Mouse (Mus musculus): Measurements from ENCODE around the gene Slc29a2. TPM values are rescaled to one million over a fixed set of nuclear protein-coding genes. Genes with fewer than 3 reads are reported as not detected.

Gene Slc29a2
- 2.5 and 3.8 TPM in 2 replicates for polyA plus RNA-seq (2012; rRNA removed)
- 0.76 and 0.96 TPM in 2 replicates for polyA plus RNA-seq (2014; fragmentation: Nextera tagmentation; extraction: Ambion mirVana)

DNA sequence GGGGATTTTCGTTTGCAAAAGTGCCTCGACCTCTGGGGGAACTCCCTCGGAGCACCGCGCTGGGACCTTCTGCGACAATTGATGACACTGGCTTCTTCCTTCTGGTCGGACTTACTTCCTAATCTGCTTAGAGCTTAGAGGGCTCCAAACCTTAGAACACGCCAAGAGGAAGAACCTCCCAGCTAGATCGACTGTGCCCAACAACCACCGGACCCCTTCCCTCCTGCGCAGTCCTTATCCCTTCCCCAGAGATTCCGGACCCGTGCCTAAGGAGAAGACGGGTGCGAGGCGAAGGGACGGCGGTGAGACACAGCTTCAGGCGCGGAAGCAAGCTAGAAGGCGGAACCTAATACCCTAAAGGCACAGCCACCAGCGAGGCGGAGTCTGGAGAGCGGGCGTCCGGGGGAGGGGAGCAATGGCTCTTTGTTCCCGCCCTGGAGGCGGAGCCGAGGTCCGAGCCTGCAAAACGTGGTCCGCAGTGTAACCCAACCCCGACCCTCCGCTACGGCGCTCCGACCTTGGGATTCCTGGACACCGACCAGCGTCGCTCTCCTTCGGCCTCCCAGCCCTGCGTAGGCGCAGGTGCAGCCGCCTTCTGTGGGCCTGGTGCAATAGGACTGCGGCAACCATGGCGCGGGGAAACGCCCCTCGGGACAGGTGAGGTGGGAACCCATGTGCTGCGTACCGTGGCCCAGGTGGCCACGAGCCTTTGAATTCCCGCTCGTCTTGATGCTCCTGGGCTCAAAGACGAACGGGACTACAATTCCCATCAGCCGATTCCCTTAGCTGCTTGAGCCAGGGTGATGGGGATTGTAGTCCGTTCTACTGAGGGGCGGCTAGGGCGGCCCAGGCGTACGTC lies at the start of gene Slc29a2:
TSS of gene Slc29a2 (plus strand) at position 240 of the 859 bp plus-strand sequence.
- peaks cover 0 to 3% of the 10 kb centered on the region in 2 experiments; a peak in 1 of 4 replicates for H3K4me1 ChIP-seq (replicated peaks; ENCODE audit: control insufficient read depth in 2 of 2, insufficient read depth in 2 of 2, low read length in 1 of 2)
- H3K9ac ChIP-seq (replicated peaks) = peak within 1 kb of the TSS; percentile 58
- peak; percentile 88 for ATAC-seq (ENCODE audit: insufficient read depth)
- TF ChIP-seq CTCF (IDR thresholded peaks at IDR 0.05; ENCODE audit: low read depth) (no peak), EP300 (IDR thresholded peaks at IDR 0.05; ENCODE audit: low read depth) (no peak)
- under 1% methylated on average over 62 of the region's 62 CpGs for WGBS (ENCODE audit: insufficient replicate concordance)
- no peaks in the 10 kb centered on the region for H3K27me3 ChIP-seq (ENCODE audit: control insufficient read depth, insufficient read depth, low read length)
- no peaks in the 10 kb centered on the region for H3K9me3 ChIP-seq (ENCODE audit: control insufficient read depth, low read length)
- H3K27ac ChIP-seq = no peak within 1 kb of the TSS; the same call in 1 of the 2 replicates
- H3K4me3 ChIP-seq (ENCODE audit: insufficient read depth in 1 of 2, low read depth in 2 of 2, low read length in 2 of 2) = peak within 1 kb of the TSS; percentile 59 to 72
- DNase-seq (ENCODE audit: low read depth in 3 of 3, low spot score in 3 of 3) = peak; percentile 68 to 70 (median 70)
- H3K36me3 ChIP-seq (replicated peaks; ENCODE audit: control insufficient read depth, insufficient read depth, low read depth) = no peaks in the 10 kb centered on the region
- H3K4me2 ChIP-seq (ENCODE audit: low read depth) = peak within 1 kb of the TSS; percentile 96

DNA sequence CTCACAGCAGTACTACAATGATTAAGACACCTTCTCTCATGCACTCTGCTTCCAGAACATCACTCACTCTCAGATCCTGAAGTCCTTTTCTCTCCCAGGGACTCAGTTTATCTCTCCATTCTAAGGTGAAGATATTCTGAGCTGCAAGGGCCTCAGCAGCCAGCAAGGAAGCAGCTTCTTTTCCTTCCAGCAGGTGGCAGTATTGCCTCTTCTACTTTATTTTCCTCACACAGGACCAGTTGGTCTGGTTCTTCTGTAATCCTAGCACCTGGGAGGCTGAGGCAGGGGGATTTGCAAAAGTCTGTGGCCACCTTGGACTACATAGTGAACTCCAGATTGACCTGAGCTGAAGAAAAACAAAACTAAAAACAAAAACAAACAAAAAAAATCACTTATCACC lies 41.9 kb upstream of the Slc29a2 start:
- H3K9me3 ChIP-seq (ENCODE audit: control insufficient read depth, low read length) = no peaks in the 10 kb centered on the region
- ATAC-seq (ENCODE audit: insufficient read depth) = no peak
- H3K9ac ChIP-seq (replicated peaks) = no peak overlapping the region
- H3K4me1 ChIP-seq (replicated peaks; ENCODE audit: control insufficient read depth in 2 of 2, insufficient read depth in 2 of 2, low read length in 1 of 2) = no peaks in the 10 kb centered on the region
- peaks cover 6% of the 10 kb centered on the region; the same call in 1 of the 2 replicates for H3K27me3 ChIP-seq (ENCODE audit: control insufficient read depth, insufficient read depth, low read length)
- peak in 1 of 3 experiments; percentile 42 for DNase-seq (ENCODE audit: low read depth in 3 of 3, low spot score in 3 of 3)
- H3K4me3 ChIP-seq (ENCODE audit: insufficient read depth in 1 of 2, low read depth in 2 of 2, low read length in 2 of 2) = no peak overlapping the region
- H3K27ac ChIP-seq = no peak overlapping the region
- TF ChIP-seq EP300 (IDR thresholded peaks at IDR 0.05; ENCODE audit: low read depth) = no peak
- TF ChIP-seq CTCF (IDR thresholded peaks at IDR 0.05; ENCODE audit: low read depth) = peak; percentile 77
- H3K4me2 ChIP-seq (ENCODE audit: low read depth) = no peak overlapping the region
- no peaks in the 10 kb centered on the region for H3K36me3 ChIP-seq (replicated peaks; ENCODE audit: control insufficient read depth, insufficient read depth, low read depth)

DNA sequence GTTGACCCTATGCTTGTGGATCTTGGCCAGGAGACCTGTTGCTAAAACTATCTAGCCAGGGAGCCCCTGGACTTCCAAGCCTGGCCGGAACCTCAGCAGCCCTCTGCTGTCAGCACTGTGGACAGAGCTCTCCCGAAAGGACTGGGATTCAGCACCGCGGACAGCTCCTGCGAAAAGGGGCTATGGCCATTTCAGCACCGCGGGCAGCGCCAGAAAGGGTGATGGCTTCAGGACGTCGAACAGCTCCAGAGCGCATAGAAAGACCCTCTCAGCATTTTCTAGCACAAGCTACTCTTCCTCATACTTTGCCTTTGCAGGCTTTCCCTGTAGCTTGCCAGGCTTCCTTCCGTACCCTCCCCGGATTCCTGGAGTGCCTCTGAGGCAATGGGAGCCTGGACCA lies 34.6 kb upstream of the Slc29a2 start:
- Histone ChIP-seq H3K9ac (replicated peaks) (no peak overlapping the region), H3K27me3 (ENCODE audit: control insufficient read depth, insufficient read depth, low read length) (peaks cover 33% of the 10 kb centered on the region), H3K4me1 (replicated peaks; ENCODE audit: control insufficient read depth in 2 of 2, insufficient read depth in 2 of 2, low read length in 1 of 2) (no peaks in the 10 kb centered on the region), H3K27ac (no peak overlapping the region), H3K9me3 (ENCODE audit: control insufficient read depth, low read length) (no peaks in the 10 kb centered on the region), H3K4me2 (ENCODE audit: low read depth) (no peak overlapping the region), H3K36me3 (replicated peaks; ENCODE audit: control insufficient read depth, insufficient read depth, low read depth) (no peaks in the 10 kb centered on the region), H3K4me3 (ENCODE audit: insufficient read depth in 1 of 2, low read depth in 2 of 2, low read length in 2 of 2) (no peak overlapping the region)
- no peak for ATAC-seq (ENCODE audit: insufficient read depth)
- WGBS (ENCODE audit: insufficient replicate concordance) = 6% methylated on average over 13 of the region's 13 CpGs
- DNase-seq (ENCODE audit: low read depth in 3 of 3, low spot score in 3 of 3) = peak; percentile 56 to 64 (median 60)
- TF ChIP-seq CTCF (IDR thresholded peaks at IDR 0.05; ENCODE audit: low read depth) (peak; percentile 22; the same call in 1 of the 2 replicates), EP300 (IDR thresholded peaks at IDR 0.05; ENCODE audit: low read depth) (no peak)

DNA sequence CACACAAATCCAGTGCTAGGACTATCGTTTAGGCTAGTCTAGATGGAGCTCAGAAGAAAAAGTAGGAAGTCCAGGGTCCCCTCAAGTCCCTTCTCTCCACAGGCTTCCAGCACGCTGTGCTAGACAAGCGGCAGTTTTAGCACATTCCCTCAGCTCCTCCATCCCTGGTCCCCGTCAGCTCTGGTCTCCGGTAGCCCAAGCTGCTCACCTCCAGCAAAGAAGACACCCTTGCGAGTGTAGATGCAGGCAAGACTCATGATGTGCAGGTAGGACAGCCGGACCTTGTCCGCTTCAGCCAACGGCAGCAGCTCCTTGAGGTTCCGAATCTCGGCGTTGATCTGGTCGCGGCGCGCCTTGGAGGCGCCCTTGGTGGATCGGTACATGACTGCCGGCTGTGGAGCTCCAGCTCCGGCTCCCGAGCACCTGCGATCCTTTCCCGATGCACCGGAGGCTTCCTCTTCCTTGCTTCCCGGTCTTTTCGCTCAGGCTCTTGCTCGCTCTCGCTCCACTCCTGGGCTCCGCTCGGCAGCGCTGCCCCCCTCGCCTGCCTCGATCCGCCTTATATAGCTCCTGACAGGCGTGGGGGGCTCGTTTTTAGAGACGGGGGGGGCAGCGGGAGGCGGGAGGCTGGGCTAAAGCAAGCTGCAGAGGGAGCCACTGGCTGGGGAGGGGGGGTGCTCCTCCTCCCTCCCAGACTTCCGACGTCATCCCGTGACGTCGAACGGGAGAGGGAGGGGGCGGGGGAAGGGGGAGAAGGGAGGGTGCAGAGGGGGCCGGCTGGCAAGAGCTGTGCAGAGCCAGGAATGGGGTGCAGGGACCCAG lies 34.0 kb upstream of the Slc29a2 start:
- 21% methylated on average over 47 of the region's 47 CpGs for WGBS (ENCODE audit: insufficient replicate concordance)
- Histone ChIP-seq H3K27ac (no peak overlapping the region), H3K9me3 (ENCODE audit: control insufficient read depth, low read length) (no peaks in the 10 kb centered on the region), H3K4me2 (ENCODE audit: low read depth) (no peak overlapping the region), H3K9ac (replicated peaks) (no peak overlapping the region), H3K27me3 (ENCODE audit: control insufficient read depth, insufficient read depth, low read length) (peaks cover 30% of the 10 kb centered on the region), H3K36me3 (replicated peaks; ENCODE audit: control insufficient read depth, insufficient read depth, low read depth) (no peaks in the 10 kb centered on the region), H3K4me1 (replicated peaks; ENCODE audit: control insufficient read depth in 2 of 2, insufficient read depth in 2 of 2, low read length in 1 of 2) (no peaks in the 10 kb centered on the region), H3K4me3 (ENCODE audit: insufficient read depth in 1 of 2, low read depth in 2 of 2, low read length in 2 of 2) (no peak overlapping the region)
- TF ChIP-seq EP300 (IDR thresholded peaks at IDR 0.05; ENCODE audit: low read depth) (no peak), CTCF (IDR thresholded peaks at IDR 0.05; ENCODE audit: low read depth) (no peak)
- no peak for DNase-seq (ENCODE audit: low read depth in 3 of 3, low spot score in 3 of 3)
- ATAC-seq (ENCODE audit: insufficient read depth) = no peak

DNA sequence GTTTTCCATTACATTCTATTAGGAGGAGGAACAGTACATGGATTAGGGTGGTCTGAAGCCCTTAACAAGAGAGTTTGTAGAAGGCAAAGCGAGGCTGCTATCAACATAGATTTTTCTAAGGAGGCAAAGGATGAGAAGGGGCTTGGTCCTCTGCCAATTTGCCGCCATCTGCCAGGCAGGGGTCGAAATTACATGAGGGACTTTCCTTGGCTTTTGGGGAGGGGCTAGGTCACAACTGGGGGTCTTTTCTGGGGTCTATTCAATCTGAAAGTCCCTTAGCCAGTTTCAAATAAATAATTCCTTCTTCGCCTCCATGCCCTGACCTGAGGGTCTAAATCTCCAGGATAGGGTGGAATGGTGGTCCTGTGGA lies 33.4 kb upstream of the Slc29a2 start, which contains the start of gene Npas4:
TSS of gene Npas4 (minus strand) at position 61 of the 370 bp plus-strand sequence.
- DNase-seq (ENCODE audit: low read depth in 3 of 3, low spot score in 3 of 3) (no peak), ATAC-seq (ENCODE audit: insufficient read depth) (no peak)
- Histone ChIP-seq H3K9me3 (ENCODE audit: control insufficient read depth, low read length) (no peaks in the 10 kb centered on the region), H3K4me2 (ENCODE audit: low read depth) (no peak within 1 kb of the TSS), H3K27me3 (ENCODE audit: control insufficient read depth, insufficient read depth, low read length) (peaks cover 30% of the 10 kb centered on the region), H3K36me3 (replicated peaks; ENCODE audit: control insufficient read depth, insufficient read depth, low read depth) (no peaks in the 10 kb centered on the region), H3K9ac (replicated peaks) (no peak within 1 kb of the TSS), H3K4me3 (ENCODE audit: insufficient read depth in 1 of 2, low read depth in 2 of 2, low read length in 2 of 2) (no peak within 1 kb of the TSS), H3K4me1 (replicated peaks; ENCODE audit: control insufficient read depth in 2 of 2, insufficient read depth in 2 of 2, low read length in 1 of 2) (no peaks in the 10 kb centered on the region), H3K27ac (no peak within 1 kb of the TSS)
- no peak for TF ChIP-seq EP300 (IDR thresholded peaks at IDR 0.05; ENCODE audit: low read depth)
- 16% methylated on average over 4 of the region's 4 CpGs for WGBS (ENCODE audit: insufficient replicate concordance)

All from liver, embryonic 14.5 days (tissue).